Mouse (Mus musculus): Measurements from ENCODE around the gene Plac1. TPM values are rescaled to one million over a fixed set of nuclear protein-coding genes. Genes with fewer than 3 reads are reported as not detected.
A peak's percentile ranks its signal among the peaks of the same experiment; 100 is the strongest.

Plac1 gene
- total and polyA plus RNA-seq, 3 experiments: not detected

DNA sequence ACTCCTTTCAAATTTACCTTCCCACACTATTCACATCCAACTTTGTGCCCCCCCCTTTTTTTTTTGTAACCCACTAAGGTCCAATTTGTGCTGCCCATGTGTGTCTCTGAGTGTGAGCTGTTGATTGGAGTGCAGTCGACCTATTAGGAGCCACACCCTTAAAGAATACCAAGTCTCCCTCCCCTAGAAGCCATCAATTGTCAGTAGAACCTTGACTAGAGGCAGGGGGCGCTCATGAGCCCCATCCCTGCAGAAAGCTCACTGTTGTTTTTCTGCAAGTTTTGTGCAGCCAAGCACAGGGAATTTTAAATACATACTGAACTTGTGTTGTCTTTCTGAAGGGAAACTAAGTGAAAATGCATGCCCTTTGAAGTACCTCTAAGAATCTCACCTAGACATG is 1.9 kb downstream of the Plac1 start:
- Histone ChIP-seq H3K9ac (ENCODE audit: insufficient read depth, low read depth) (no peak overlapping the region), H3K4me3 (replicated peaks in 1 of 3; ENCODE audit: low read depth in 2 of 3, low read length in 2 of 3, poor library complexity in 1 of 3) (no peak overlapping the region), H3K27me3 (replicated peaks) (no peaks in the 10 kb centered on the region), H3K4me1 (ENCODE audit: control insufficient read depth in 1 of 2, insufficient read depth in 2 of 2) (no peaks in the 10 kb centered on the region), H3K36me3 (replicated peaks in 1 of 2; ENCODE audit: control insufficient read depth in 1 of 2, insufficient read depth in 1 of 2, low read length in 1 of 2) (no peaks in the 10 kb centered on the region), H3K79me2 (replicated peaks; ENCODE audit: control insufficient read depth, extremely low read depth, insufficient read depth, poor library complexity, severe bottlenecking) (no peaks in the 10 kb centered on the region), H3K9me3 (replicated peaks; ENCODE audit: low read length) (no peaks in the 10 kb centered on the region), H3K4me2 (ENCODE audit: insufficient read depth, low read depth, poor library complexity, severe bottlenecking) (no peak overlapping the region), H3K27ac (ENCODE audit: insufficient read depth, low read depth) (no peak overlapping the region)
- TF ChIP-seq EP300 (IDR thresholded peaks at IDR 0.05; ENCODE audit: low read length) (no peak), SMC3 (IDR thresholded peaks at IDR 0.05; ENCODE audit: low read depth, low read length) (peak; percentile 35), NELFE (IDR thresholded peaks at IDR 0.05; ENCODE audit: low read depth, low read length) (no peak), SIN3A (IDR thresholded peaks at IDR 0.05; ENCODE audit: low read length) (no peak), NRF1 (IDR thresholded peaks at IDR 0.05; ENCODE audit: low read depth, low read length) (no peak), RCOR1 (conservative IDR thresholded peaks at IDR 0.05; ENCODE audit: low read depth, low read length) (no peak), ETS1 (conservative IDR thresholded peaks at IDR 0.05; ENCODE audit: low read depth, low read length) (no peak), CHD1 (IDR thresholded peaks at IDR 0.05; ENCODE audit: low read depth, low read length) (no peak), KAT2A (IDR thresholded peaks at IDR 0.05; ENCODE audit: insufficient replicate concordance, low read length) (no peak), CTCF (conservative IDR thresholded peaks at IDR 0.05 in 1 of 2, IDR thresholded peaks at IDR 0.05 in 1 of 2; ENCODE audit: low read depth in 2 of 2, low read length in 2 of 2) (peak in 1 of 2 experiments; percentile 51; a peak in 2 of 4 replicates), RAD21 (IDR thresholded peaks at IDR 0.05; ENCODE audit: low read depth, low read length) (no peak; the same call in none of the 2 replicates), UBTF (IDR thresholded peaks at IDR 0.05; ENCODE audit: low read depth, low read length) (no peak), CHD2 (IDR thresholded peaks at IDR 0.05; ENCODE audit: low read length) (no peak), ELF1 (IDR thresholded peaks at IDR 0.05; ENCODE audit: low read depth, low read length) (no peak), MAZ (IDR thresholded peaks at IDR 0.05; ENCODE audit: low read depth, low read length) (no peak)
- dilution Hi-C loops (cut with MboI; ENCODE audit: extremely low pct_ligation_motif_present, extremely low pct_unique_long_range_greater_than_20kb, low sequenced_read_pairs) (no loop called here), in situ Hi-C loops (cut with MboI; ENCODE audit: low pct_ligation_motif_present, low pct_unique_long_range_greater_than_20kb, low sequenced_read_pairs) (no loop called here)
- DNase-seq (ENCODE audit: extremely low read depth): peak; percentile 24

DNA sequence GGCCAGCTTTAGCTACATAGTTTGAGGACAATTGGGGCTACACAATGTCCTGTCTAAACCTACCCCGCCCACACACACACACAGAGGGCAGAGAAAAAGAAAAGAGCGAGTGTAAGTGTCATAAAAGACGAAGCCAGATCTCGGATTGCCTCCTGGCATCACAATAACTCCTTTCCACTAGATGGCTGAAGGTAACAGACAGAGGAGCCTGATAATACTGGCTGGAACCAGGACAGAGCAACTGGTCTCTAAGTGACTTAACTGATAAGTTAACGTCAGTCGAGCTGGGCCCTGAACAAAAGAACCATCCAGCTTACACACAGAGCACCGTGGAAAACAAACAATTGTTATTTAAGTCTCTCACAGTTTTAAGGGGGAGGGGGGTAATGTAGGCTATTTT is 3.5 kb downstream of the Plac1 start:
- H3K36me3 ChIP-seq (replicated peaks in 1 of 2; ENCODE audit: control insufficient read depth in 1 of 2, insufficient read depth in 1 of 2, low read length in 1 of 2): no peaks in the 10 kb centered on the region
- no peaks in the 10 kb centered on the region for H3K79me2 ChIP-seq (replicated peaks; ENCODE audit: control insufficient read depth, extremely low read depth, insufficient read depth, poor library complexity, severe bottlenecking)
- TF ChIP-seq UBTF (IDR thresholded peaks at IDR 0.05; ENCODE audit: low read depth, low read length) (no peak), ZNF384 (IDR thresholded peaks at IDR 0.05; ENCODE audit: low read depth, low read length) (no peak), BHLHE40 (IDR thresholded peaks at IDR 0.05; ENCODE audit: low read depth, low read length) (no peak), JUND (conservative IDR thresholded peaks at IDR 0.05; ENCODE audit: low read depth, low read length) (no peak), MAFK (IDR thresholded peaks at IDR 0.05; ENCODE audit: insufficient replicate concordance, low read length) (no peak), USF1 (IDR thresholded peaks at IDR 0.05; ENCODE audit: low read depth, low read length) (no peak), MYC (IDR thresholded peaks at IDR 0.05; ENCODE audit: low read depth, low read length) (no peak), CTCF (conservative IDR thresholded peaks at IDR 0.05 in 1 of 2, IDR thresholded peaks at IDR 0.05 in 1 of 2; ENCODE audit: low read depth in 2 of 2, low read length in 2 of 2) (no peak), RCOR1 (conservative IDR thresholded peaks at IDR 0.05; ENCODE audit: low read depth, low read length) (no peak), PAX5 (IDR thresholded peaks at IDR 0.05; ENCODE audit: low read length) (no peak)
- no peaks in the 10 kb centered on the region for H3K9me3 ChIP-seq (replicated peaks; ENCODE audit: low read length)
- dilution Hi-C loops (cut with MboI; ENCODE audit: extremely low pct_ligation_motif_present, extremely low pct_unique_long_range_greater_than_20kb, low sequenced_read_pairs): no loop called here
- DNase-seq (ENCODE audit: extremely low read depth): no peak
- H3K4me1 ChIP-seq (ENCODE audit: control insufficient read depth in 1 of 2, insufficient read depth in 2 of 2): no peaks in the 10 kb centered on the region
- H3K27ac ChIP-seq (ENCODE audit: insufficient read depth, low read depth): no peak overlapping the region
- no peak overlapping the region for H3K4me3 ChIP-seq (replicated peaks in 1 of 3; ENCODE audit: low read depth in 2 of 3, low read length in 2 of 3, poor library complexity in 1 of 3)
- no peak overlapping the region for H3K9ac ChIP-seq (ENCODE audit: insufficient read depth, low read depth)
- no peak overlapping the region for H3K4me2 ChIP-seq (ENCODE audit: insufficient read depth, low read depth, poor library complexity, severe bottlenecking)
- H3K27me3 ChIP-seq (replicated peaks): no peaks in the 10 kb centered on the region
- in situ Hi-C loops (cut with MboI; ENCODE audit: low pct_ligation_motif_present, low pct_unique_long_range_greater_than_20kb, low sequenced_read_pairs): no loop called here
